Mouse (Mus musculus) spleen, adult 2 months (tissue): ENCODE results near the gene Elp5. TPM values are rescaled to one million over a fixed set of nuclear protein-coding genes. Genes with fewer than 3 reads are reported as not detected.

Source experiments
- DNase-seq, 2 experiments: peaks; one replicate each; pipeline versions ENCODE4 v3.0.0 to v3.0.0-alpha.2; 2012 to 2021; ENCODE audit warnings: low spot score in 2 of 2, low read depth in 1 of 2
- H3K27ac ChIP-seq: fragments of 200-500 bp; 2 replicates; pipeline ENCODE4 v1.5.1; 2012; ENCODE audit warnings: low read length, inconsistent platforms; ENCODE audit not compliant: insufficient read depth
- H3K27me3 ChIP-seq: fragments of 200-500 bp; 2 replicates; pipeline ENCODE4 v1.6.1; 2012; ENCODE audit warnings: mild to moderate bottlenecking, moderate library complexity, low read length, inconsistent platforms; ENCODE audit not compliant: control insufficient read depth, insufficient read depth
- H3K36me3 ChIP-seq: fragments of 200-500 bp; 2 replicates; pipeline ENCODE4 v1.6.1; 2012; ENCODE audit warnings: mild to moderate bottlenecking, low read length, inconsistent platforms; ENCODE audit not compliant: control insufficient read depth, insufficient read depth
- H3K4me1 ChIP-seq: fragments of 200-500 bp; 2 replicates; pipeline ENCODE4 v1.6.1; 2011; ENCODE audit warnings: inconsistent platforms; ENCODE audit not compliant: control insufficient read depth, insufficient read depth, insufficient read length
- H3K4me3 ChIP-seq: fragments of 200-500 bp; 2 replicates; pipeline ENCODE4 v1.5.1; 2011; ENCODE audit warnings: mild to moderate bottlenecking, inconsistent platforms; ENCODE audit not compliant: insufficient read depth, insufficient read length; ENCODE audit errors: extremely low read depth
- CTCF ChIP-seq: fragments of 200-500 bp; IDR thresholded peaks from 2 replicates; pipeline ENCODE4 v1.5.1; 2011; ENCODE audit warnings: mild to moderate bottlenecking, inconsistent platforms; ENCODE audit not compliant: insufficient read depth, insufficient read length, insufficient replicate concordance; ENCODE audit errors: extremely low read depth
- POLR2A ChIP-seq: fragments of 200-500 bp; IDR thresholded peaks from 2 replicates; pipeline ENCODE4 v1.6.1; 2011; ENCODE audit warnings: low read depth, low read length, inconsistent platforms
- WGBS: fragments of 180-500 bp; shearing (Covaris S2); methylation state at CpG from one replicate; pipeline ENCODE4 v1.1.7; 2018; 5-methylcytosine and 5-hydroxymethylcytosine counted together
- polyA plus RNA-seq: library from polyadenylated mRNA; depleted of rRNA; stranded (reverse); fragments of >200 nt; gene quantifications from 2 replicates; pipeline ENCODE4 v1.2.3, GENCODE M21; 2012

The Elp5 gene
- polyA plus RNA-seq, 1 experiment, result 32.5 TPM

DNA sequence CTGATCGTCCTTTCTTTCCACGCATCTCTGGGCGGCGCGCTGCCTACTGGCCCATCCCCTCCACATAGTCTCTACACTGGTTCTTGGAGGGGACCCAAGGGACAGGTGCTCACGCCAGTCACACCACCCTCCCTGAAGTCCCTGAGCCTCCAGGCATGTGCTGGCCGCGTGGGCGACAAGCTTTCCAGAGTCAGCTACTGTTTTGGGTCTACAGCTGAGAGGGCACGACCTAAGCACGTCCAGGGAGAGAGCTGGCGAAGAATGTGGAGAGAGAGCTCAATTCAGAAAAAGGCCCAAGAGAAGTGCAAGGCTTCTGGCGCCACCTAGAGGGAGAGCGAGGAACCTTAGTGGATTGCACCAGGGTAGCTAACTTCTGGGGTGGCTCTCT, 33.6 kb downstream of the Elp5 start:
- Histone ChIP-seq H3K36me3 (no peaks in the 10 kb centered on the region), H3K4me3 (peak overlapping the region; percentile 5; the same call in 1 of the 2 replicates), H3K27me3 (peaks cover 2% of the 10 kb centered on the region; the same call in 1 of the 2 replicates), H3K27ac (no peak overlapping the region), H3K4me1 (peaks cover 4% of the 10 kb centered on the region; the same call in 1 of the 2 replicates)
- TF ChIP-seq POLR2A (no peak), CTCF (peak; percentile 95)
- peak; percentile 73 to 80 for DNase-seq
- 1% methylated on average over 14 of the region's 14 CpGs for WGBS

DNA sequence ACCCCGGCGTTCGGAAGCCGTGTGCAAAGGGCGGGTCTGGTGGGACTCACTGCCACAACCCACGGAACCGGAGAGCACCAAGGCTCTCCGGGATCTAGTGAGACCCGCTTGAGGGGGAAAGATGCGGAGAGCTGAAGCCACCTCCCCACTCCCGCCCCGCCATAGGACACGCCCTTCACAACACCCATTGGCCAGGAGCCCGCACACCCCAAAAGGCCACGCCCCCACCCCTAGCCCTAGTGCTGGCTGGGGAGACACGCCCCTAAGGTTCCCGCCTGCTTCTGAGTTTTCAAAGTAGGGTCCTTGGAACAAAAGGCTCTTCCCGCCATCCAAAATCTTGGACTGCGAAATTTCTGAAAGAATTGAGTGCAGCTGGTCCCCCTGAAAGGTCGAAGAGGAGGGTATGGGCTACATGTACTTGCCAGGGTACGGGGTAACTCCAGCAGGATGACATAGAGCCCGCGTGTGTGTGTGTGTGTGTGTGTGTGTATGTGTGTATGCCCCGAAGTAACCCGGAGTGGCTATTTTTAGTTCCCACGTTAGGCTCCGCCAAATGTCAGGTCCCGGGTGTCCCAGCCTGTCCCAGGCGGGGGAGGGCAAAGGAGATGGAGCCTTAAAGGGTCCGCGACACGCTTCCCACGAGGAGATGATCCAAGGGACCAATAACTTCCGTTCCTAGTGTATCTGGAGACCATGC, 34.1 kb downstream of the Elp5 start, which contains the start of gene Slc2a4:
Slc2a4 (minus strand) TSS at position 123 of the 697 bp plus-strand sequence.
- no peaks in the 10 kb centered on the region for H3K36me3 ChIP-seq
- no peak within 1 kb of the TSS; the same call in 1 of the 2 replicates for H3K27ac ChIP-seq
- H3K27me3 ChIP-seq, result peaks cover 2% of the 10 kb centered on the region; the same call in 1 of the 2 replicates
- TF ChIP-seq CTCF (no peak), POLR2A (no peak)
- WGBS, result 2% methylated on average over 34 of the region's 34 CpGs
- DNase-seq, result peak in 1 of 2 experiments; percentile 83
- peak within 1 kb of the TSS; percentile 35 for H3K4me3 ChIP-seq
- peaks cover 4% of the 10 kb centered on the region; the same call in 1 of the 2 replicates for H3K4me1 ChIP-seq

DNA sequence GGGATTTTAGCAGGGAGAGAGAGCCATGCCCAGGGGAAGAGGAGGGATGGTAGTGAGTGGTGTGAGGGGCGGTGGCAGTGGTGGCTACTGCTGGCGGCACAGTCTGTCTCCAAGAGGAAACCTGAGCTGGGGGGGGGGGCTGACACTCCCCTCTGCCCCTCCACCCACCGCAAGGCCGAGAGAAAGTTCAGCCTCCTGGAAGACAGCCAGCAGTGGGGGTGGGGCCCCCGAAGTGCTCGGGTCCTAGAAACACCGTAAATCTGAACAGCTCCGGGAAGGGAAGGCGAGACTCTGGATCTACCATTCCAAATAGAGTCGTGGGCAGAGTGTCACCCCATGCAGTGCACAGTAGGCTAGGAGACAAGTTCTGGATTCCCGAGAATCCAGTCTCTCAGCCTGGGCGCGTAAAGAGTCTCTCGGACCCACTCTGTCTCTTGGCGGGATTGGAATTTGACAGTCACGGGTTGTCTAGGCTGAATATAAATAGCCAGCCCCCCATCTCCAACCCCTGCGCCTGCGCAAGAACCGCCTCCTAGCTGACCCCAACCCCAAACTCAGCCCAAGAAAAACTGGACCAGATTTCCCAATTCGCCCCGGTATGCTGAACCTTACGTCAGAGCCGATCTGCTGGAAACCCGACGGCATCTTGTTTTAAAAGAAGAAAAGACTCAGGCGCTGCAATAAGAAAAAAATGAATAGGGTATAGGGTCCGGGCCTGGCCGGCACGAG, 34.8 kb downstream of the Elp5 start:
- 26% methylated on average over 29 of the region's 29 CpGs for WGBS
- H3K27me3 ChIP-seq, result peaks cover 2% of the 10 kb centered on the region; the same call in 1 of the 2 replicates
- no peak overlapping the region; the same call in 1 of the 2 replicates for H3K27ac ChIP-seq
- H3K4me3 ChIP-seq, result peak overlapping the region; percentile 35; the same call in 1 of the 2 replicates
- H3K4me1 ChIP-seq, result peaks cover 4% of the 10 kb centered on the region; the same call in 1 of the 2 replicates
- DNase-seq, result no peak
- TF ChIP-seq POLR2A, result no peak
- TF ChIP-seq CTCF, result no peak
- H3K36me3 ChIP-seq, result no peaks in the 10 kb centered on the region

DNA sequence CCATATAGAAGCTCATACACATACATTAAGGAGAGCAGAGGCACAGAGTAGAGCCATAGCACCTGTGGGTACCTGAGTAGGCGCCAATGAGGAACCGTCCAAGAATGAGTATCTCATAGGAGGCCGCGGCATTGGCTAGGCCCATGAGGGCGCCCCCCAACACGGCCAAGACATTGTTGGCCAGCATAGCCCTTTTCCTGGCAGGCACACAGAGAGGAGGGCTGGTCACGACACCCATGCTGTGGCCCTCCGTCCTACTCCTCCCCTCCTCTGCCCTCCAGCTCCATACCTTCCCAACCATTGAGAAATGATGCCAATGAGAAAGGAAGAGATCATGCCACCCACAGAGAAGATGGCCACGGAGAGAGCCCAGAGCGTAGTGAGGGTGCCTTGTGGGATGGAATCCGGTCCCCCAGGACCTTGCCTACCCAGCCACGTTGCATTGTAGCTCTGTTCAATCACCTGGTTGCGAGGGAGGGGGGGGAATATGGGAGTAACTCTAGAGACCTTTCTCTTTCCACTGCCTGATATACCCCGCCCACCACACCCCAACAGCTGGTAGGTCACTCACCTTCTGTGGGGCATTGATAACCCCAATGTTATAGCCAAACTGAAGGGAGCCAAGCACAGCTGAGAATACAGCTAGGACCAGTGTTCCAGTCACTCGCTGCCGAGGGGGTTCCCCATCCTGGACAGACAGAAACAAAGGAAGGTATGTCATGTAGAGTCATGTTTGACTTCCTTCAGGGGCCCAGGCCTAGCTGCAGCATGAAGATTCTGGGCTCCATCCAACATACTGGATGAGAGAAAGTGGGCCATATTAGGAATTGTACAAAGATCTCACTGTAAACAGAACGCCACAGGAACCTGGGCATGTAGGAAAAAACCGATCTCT, 36.1 kb downstream of the Elp5 start:
- no peak for DNase-seq
- Histone ChIP-seq H3K4me3 (no peak overlapping the region; the same call in 1 of the 2 replicates), H3K27ac (no peak overlapping the region)

DNA sequence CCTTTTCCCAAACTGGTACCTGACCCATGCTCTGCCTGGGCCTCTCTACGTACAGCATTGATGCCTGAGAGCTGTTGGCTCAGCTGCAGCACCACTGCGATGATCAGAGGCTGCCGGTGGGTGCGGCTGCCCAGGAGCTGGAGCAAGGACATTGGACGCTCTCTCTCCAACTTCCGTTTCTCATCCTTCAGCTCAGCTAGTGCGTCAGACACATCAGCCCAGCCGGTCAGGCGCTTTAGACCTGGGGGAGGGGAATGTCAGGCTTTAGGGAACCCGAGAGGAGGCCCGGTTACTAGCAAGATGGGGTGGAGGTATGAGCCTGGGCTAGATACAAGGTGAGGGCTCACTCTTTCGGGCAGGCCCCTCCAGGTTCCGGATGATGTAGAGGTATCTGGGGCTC, 37.1 kb downstream of the Elp5 start:
- H3K4me1 ChIP-seq, result peaks cover 4% of the 10 kb centered on the region; the same call in 1 of the 2 replicates
- no peaks in the 10 kb centered on the region for H3K36me3 ChIP-seq
- no peak overlapping the region for H3K4me3 ChIP-seq
- TF ChIP-seq POLR2A (no peak), CTCF (no peak)
- 0 out of 2 replicates have a peak, but pooled peaks cover 2% of the 10 kb centered on the region for H3K27me3 ChIP-seq
- H3K27ac ChIP-seq, result no peak overlapping the region
- 93% methylated on average over 13 of the region's 13 CpGs for WGBS
- DNase-seq, result no peak

More for the DNA sequence above, 36.1 kb downstream of the Elp5 start:
- TF ChIP-seq CTCF (no peak), POLR2A (no peak)
- 91% methylated on average over 18 of the region's 18 CpGs for WGBS
- Histone ChIP-seq H3K27me3 (peaks cover 2% of the 10 kb centered on the region; the same call in 1 of the 2 replicates), H3K4me1 (peaks cover 4% of the 10 kb centered on the region; the same call in 1 of the 2 replicates), H3K36me3 (no peaks in the 10 kb centered on the region)

DNA sequence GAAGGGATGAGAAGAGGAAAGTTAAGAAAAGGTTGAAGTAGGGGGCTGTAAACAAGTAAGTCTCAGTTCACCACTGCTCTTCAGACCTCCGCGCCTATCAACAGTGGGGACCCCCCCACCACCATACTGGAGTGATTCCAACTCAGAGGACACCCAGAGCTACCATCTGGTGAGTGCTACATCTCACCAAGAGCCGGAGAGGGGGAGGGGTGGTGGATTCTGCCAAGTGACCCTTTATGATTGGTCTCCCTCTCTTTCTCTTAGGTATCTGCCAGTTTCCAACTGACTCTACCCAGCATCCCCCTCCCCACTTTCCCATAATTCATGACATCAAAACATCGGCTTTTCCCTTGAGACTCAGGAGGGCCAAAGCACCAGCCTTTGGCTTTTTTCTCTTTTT, 41.4 kb downstream of the Elp5 start:
- Histone ChIP-seq H3K36me3 (no peaks in the 10 kb centered on the region), H3K27ac (no peak overlapping the region), H3K4me3 (no peak overlapping the region), H3K4me1 (peaks cover 2% of the 10 kb centered on the region), H3K27me3 (peaks cover 7% of the 10 kb centered on the region)
- DNase-seq, result no peak
- WGBS, result 98% methylated on average over 4 of the region's 4 CpGs
- TF ChIP-seq POLR2A, result no peak
- no peak for TF ChIP-seq CTCF
